In genomic region chr15:78527973-78528372, GRCm38 (mm10) we compare ENCODE assay signal across 9 mouse cellular contexts. TPM values are rescaled to one million over a fixed set of nuclear protein-coding genes. Genes with fewer than 3 reads are reported as not detected.
A peak's percentile ranks its signal among the peaks of the same experiment; 100 is the strongest.
DNase-seq lines count a peak whose midpoint lies in the region; ATAC-seq and TF ChIP-seq lines count a peak whose summit lies in the region.
"Had no signal": no experiment of that assay in that cellular context is flagged by ENCODE, and none has a peak within 500 bp of the region (broad histone marks: within the 10 kb centered on the region; RNA-seq: fewer than 3 reads in every experiment).

No protein-coding gene starts in this region.

- 48% methylated on average over 7 of the region's 7 CpGs for WGBS in lung, embryonic 14.5 days
- 61% methylated on average over 7 of the region's 7 CpGs for WGBS in heart, embryonic 10.5 days

- peaks cover 15% of the 10 kb centered on the region; the same call in 1 of the 2 replicates for H3K36me3 ChIP-seq in lung, embryonic 14.5 days (ENCODE audit: insufficient read depth)
- peaks cover 5% of the 10 kb centered on the region for H3K36me3 ChIP-seq in heart, embryonic 10.5 days

- H3K27ac ChIP-seq in lung, embryonic 14.5 days (ENCODE audit: low read depth), result peak overlapping the region; percentile 92; the same call in 1 of the 2 replicates
- peak overlapping the region; percentile 90; the same call in 1 of the 2 replicates for H3K27ac ChIP-seq in heart, embryonic 10.5 days

- H3K9me3 ChIP-seq in lung, embryonic 14.5 days (ENCODE audit: low read depth, low read length), result no peaks in the 10 kb centered on the region
- H3K9me3 ChIP-seq in heart, embryonic 10.5 days, result no peaks in the 10 kb centered on the region

- no peak overlapping the region for H3K4me3 ChIP-seq in lung, embryonic 14.5 days (ENCODE audit: low read depth, low read length)
- H3K4me3 ChIP-seq in heart, embryonic 10.5 days, result no peak overlapping the region

- H3K4me2 ChIP-seq in lung, embryonic 14.5 days, result peak overlapping the region; percentile 81

- no peaks in the 10 kb centered on the region for H3K27me3 ChIP-seq in lung, embryonic 14.5 days (ENCODE audit: insufficient read depth, low read length)
- H3K27me3 ChIP-seq in heart, embryonic 10.5 days (ENCODE audit: insufficient read depth, poor library complexity, severe bottlenecking), result peaks cover 26% of the 10 kb centered on the region

- peak overlapping the region; percentile 59; the same call in 1 of the 2 replicates for H3K9ac ChIP-seq in lung, embryonic 14.5 days

- H3K4me1 ChIP-seq in lung, embryonic 14.5 days (ENCODE audit: insufficient read depth), result peaks cover 26% of the 10 kb centered on the region
- peaks cover 55% of the 10 kb centered on the region for H3K4me1 ChIP-seq in heart, embryonic 10.5 days

- DNase-seq in lung, embryonic 14.5 days, result peak; percentile 47
- DNase-seq in lung, postnatal 25 days (ENCODE audit: low spot score), result no peak
- peak; percentile 51 for DNase-seq in MN1 (ENCODE audit: low spot score)
- DNase-seq in heart, embryonic 10.5 days (ENCODE audit: low spot score), result peak; percentile 83
- DNase-seq in kidney, postnatal 10 days, result peak; percentile 61
- peak; percentile 78 to 86 for DNase-seq in natural killer cell, adult 2 months (ENCODE audit: low spot score in 2 of 2)
- no peak for DNase-seq in ovary, postnatal 10 days (ENCODE audit: low spot score)

- TF ChIP-seq CTCF in lung, embryonic 14.5 days (IDR thresholded peaks at IDR 0.05; ENCODE audit: low read depth), result no peak

- ATAC-seq in lung, embryonic 14.5 days (ENCODE audit: insufficient read depth), result no peak
- ATAC-seq in erythroid progenitor cell, adult 5-6 weeks (replicated peaks; ENCODE audit: low FRiP score, poor library complexity, severe bottlenecking), result no peak

RNA-seq across cellular contexts. Expression of gene C1qtnf6, which starts 3.2 kb away (rescaled TPM):
- 39.8 and 40.7 TPM in 2 replicates for polyA plus RNA-seq in lung, embryonic 14.5 days (2014; fragmentation: Nextera tagmentation; extraction: Ambion mirVana)
- polyA plus RNA-seq in heart, embryonic 10.5 days (2016; fragmentation: Nextera tagmentation; extraction: Ambion mirVana), result 19.0 and 28.4 TPM in 2 replicates
- total RNA-seq in erythroid progenitor cell, adult 5-6 weeks (2015; ENCODE audit: low replicate concordance), result 4.3 TPM in 1 of 2 replicates, not detected in the other
- total RNA-seq in erythroid progenitor cell, adult 5-6 weeks (2017; ENCODE audit: low replicate concordance), result not detected in 2 replicates

RNA-seq across cellular contexts. Expression of gene Sstr3, which starts 16.5 kb away (rescaled TPM):
- polyA plus RNA-seq in lung, embryonic 14.5 days (2014; fragmentation: Nextera tagmentation; extraction: Ambion mirVana), result 0.08 TPM in 1 of 2 replicates, not detected in the other
- polyA plus RNA-seq in heart, embryonic 10.5 days (2016; fragmentation: Nextera tagmentation; extraction: Ambion mirVana), result 0.12 TPM in 1 of 2 replicates, not detected in the other
- not detected in 2 replicates for total RNA-seq in erythroid progenitor cell, adult 5-6 weeks (2015; ENCODE audit: low replicate concordance)
- not detected in 2 replicates for total RNA-seq in erythroid progenitor cell, adult 5-6 weeks (2017; ENCODE audit: low replicate concordance)

RNA-seq across cellular contexts. Expression of gene Il2rb, which starts 32.9 kb away (rescaled TPM):
- 0.12 TPM in 1 of 2 replicates, not detected in the other for polyA plus RNA-seq in lung, embryonic 14.5 days (2014; fragmentation: Nextera tagmentation; extraction: Ambion mirVana)
- polyA plus RNA-seq in heart, embryonic 10.5 days (2016; fragmentation: Nextera tagmentation; extraction: Ambion mirVana), result not detected in 2 replicates
- 2.9 and 10.5 TPM in 2 replicates for total RNA-seq in erythroid progenitor cell, adult 5-6 weeks (2015; ENCODE audit: low replicate concordance)
- total RNA-seq in erythroid progenitor cell, adult 5-6 weeks (2017; ENCODE audit: low replicate concordance), result 2.2 and 3.9 TPM in 2 replicates

RNA-seq across cellular contexts. Expression of gene Rac2, which starts 44.6 kb away (rescaled TPM):
- polyA plus RNA-seq in lung, embryonic 14.5 days (2014; fragmentation: Nextera tagmentation; extraction: Ambion mirVana), result 12.2 and 16.2 TPM in 2 replicates
- 5.9 and 13.0 TPM in 2 replicates for polyA plus RNA-seq in heart, embryonic 10.5 days (2016; fragmentation: Nextera tagmentation; extraction: Ambion mirVana)
- 126 and 259 TPM in 2 replicates for total RNA-seq in erythroid progenitor cell, adult 5-6 weeks (2015; ENCODE audit: low replicate concordance)
- 61.6 and 79.4 TPM in 2 replicates for total RNA-seq in erythroid progenitor cell, adult 5-6 weeks (2017; ENCODE audit: low replicate concordance)

RNA-seq across cellular contexts. Expression of gene Tmprss6, which starts 59.5 kb away (rescaled TPM):
- 0.18 and 0.37 TPM in 2 replicates for polyA plus RNA-seq in lung, embryonic 14.5 days (2014; fragmentation: Nextera tagmentation; extraction: Ambion mirVana)
- 0.06 and 1.7 TPM in 2 replicates for polyA plus RNA-seq in heart, embryonic 10.5 days (2016; fragmentation: Nextera tagmentation; extraction: Ambion mirVana)
- total RNA-seq in erythroid progenitor cell, adult 5-6 weeks (2015; ENCODE audit: low replicate concordance), result not detected in 2 replicates
- 0.26 TPM in 1 of 2 replicates, not detected in the other for total RNA-seq in erythroid progenitor cell, adult 5-6 weeks (2017; ENCODE audit: low replicate concordance)
- total RNA-seq: left cerebral cortex, postnatal 10 days had no signal

Comparison
In these comparisons a context has a peak if more than half of its experiments do, and no peak if none do; other contexts are left out.
1. DNase-seq: peak in lung, embryonic 14.5 days (single experiment), MN1 (single experiment), heart, embryonic 10.5 days (single experiment), kidney, postnatal 10 days (single experiment) and natural killer cell, adult 2 months (2 of 2); none in lung, postnatal 25 days (single experiment) and ovary, postnatal 10 days (single experiment).